Mouse (Mus musculus): ENCODE data around the gene Gpr141. TPM values are rescaled to one million over a fixed set of nuclear protein-coding genes. Genes with fewer than 3 reads are reported as not detected.
A peak's percentile ranks its signal among the peaks of the same experiment; 100 is the strongest.
"Not testable (repeated sequence)": the region's sequence is repeated elsewhere in the genome, so short reads cannot be mapped to it uniquely, and the experiment has no call there.

Gpr141 gene
- total RNA-seq (2014; fragmentation: Nextera tagmentation) (1.4 TPM in 1 of 2 replicates, not detected in the other), total RNA-seq (2017) (0.27 and 1.0 TPM in 2 replicates)

- ATAC-seq (replicated peaks; ENCODE audit: low FRiP score, low TSS enrichment, poor library complexity, severe bottlenecking): no peak
Measured at GRCm38 (mm10) chr13:19824071-19824470, at the start of gene Gpr141. Gpr141 (minus strand) TSS chr13:19824257.

GRCm38 (mm10) chr13:19864241-19864640 lies 40.2 kb upstream of the Gpr141 start:
- ATAC-seq (replicated peaks; ENCODE audit: low FRiP score, low TSS enrichment, poor library complexity, severe bottlenecking): no peak

DNA sequence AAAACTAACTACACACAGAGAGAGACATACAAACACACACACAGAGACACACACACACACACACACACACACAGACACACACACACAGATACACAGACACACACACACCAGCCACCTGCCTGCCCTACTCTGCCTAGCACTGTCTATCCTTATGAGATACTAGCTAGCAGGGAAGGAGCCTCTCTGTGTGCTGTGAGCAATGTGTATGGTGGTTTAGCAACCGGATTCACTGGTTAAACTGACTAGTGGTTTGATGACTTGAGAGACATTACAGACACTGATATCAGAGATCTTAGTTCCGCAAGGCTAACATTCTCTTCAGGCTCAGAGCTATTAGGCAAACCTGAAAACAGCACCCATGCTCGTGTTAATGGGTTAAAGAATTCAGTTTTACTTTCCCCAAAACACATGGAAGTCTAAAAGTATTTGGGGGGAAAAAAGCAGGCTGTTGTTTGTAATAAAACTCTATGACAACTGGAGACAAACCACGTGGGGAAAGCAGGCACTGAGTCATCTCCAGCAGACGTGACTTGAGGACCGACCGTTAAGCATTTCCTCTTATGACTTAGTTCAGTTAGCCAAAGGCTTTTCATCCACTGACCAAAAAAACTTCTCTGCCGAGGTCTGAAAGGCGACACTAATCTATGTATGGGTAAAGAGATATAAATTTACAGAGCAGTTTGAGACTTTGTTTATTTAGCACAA lies 30.7 kb upstream of the Gpr141 start:
- peak; percentile 70; the same call in 1 of the 2 replicates for ATAC-seq (replicated peaks; ENCODE audit: low FRiP score, low TSS enrichment, poor library complexity, severe bottlenecking)

- ATAC-seq (replicated peaks; ENCODE audit: low FRiP score, low TSS enrichment, poor library complexity, severe bottlenecking): no peak
Measured at GRCm38 (mm10) chr13:19854049-19854448, 30.0 kb upstream of the Gpr141 start.

- no peak for ATAC-seq (replicated peaks; ENCODE audit: low FRiP score, low TSS enrichment, poor library complexity, severe bottlenecking)
Measured at GRCm38 (mm10) chr13:19843448-19843847, 19.4 kb upstream of the Gpr141 start.

DNA sequence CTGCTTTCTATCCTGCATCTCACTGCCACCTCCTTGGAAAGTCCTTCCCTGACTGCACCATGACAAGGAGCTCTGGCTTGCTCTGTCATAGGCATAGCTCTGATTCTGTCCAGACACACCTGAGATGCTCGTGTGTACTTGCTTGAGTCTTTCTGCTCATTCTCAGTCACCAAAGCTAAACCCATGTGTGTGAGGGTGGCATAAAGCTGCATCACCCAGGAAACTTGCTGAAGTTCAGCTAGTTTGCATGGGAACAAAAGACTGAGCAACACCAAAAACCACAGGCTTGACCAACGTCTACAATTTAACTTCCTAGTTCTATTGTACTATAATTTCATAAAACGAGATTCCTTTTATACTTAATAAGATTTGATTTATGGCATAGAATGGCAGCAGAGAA lies 18.6 kb upstream of the Gpr141 start:
- no peak for ATAC-seq (replicated peaks; ENCODE audit: low FRiP score, low TSS enrichment, poor library complexity, severe bottlenecking)

GRCm38 (mm10) chr13:19841615-19842014 lies 17.6 kb upstream of the Gpr141 start:
- ATAC-seq (replicated peaks; ENCODE audit: low FRiP score, low TSS enrichment, poor library complexity, severe bottlenecking): no peak

- ATAC-seq (replicated peaks; ENCODE audit: low FRiP score, low TSS enrichment, poor library complexity, severe bottlenecking): no peak
Measured at GRCm38 (mm10) chr13:19840206-19840605, 16.1 kb upstream of the Gpr141 start.

- no peak for ATAC-seq (replicated peaks; ENCODE audit: low FRiP score, low TSS enrichment, poor library complexity, severe bottlenecking)
Measured at GRCm38 (mm10) chr13:19830560-19830959, 6.5 kb upstream of the Gpr141 start.

- ATAC-seq (replicated peaks; ENCODE audit: low FRiP score, low TSS enrichment, poor library complexity, severe bottlenecking): no peak
Measured at GRCm38 (mm10) chr13:19828095-19828494, 4.0 kb upstream of the Gpr141 start.

- ATAC-seq (replicated peaks; ENCODE audit: low FRiP score, low TSS enrichment, poor library complexity, severe bottlenecking): no peak
Measured at GRCm38 (mm10) chr13:19821639-19822038, 2.4 kb downstream of the Gpr141 start.

DNA sequence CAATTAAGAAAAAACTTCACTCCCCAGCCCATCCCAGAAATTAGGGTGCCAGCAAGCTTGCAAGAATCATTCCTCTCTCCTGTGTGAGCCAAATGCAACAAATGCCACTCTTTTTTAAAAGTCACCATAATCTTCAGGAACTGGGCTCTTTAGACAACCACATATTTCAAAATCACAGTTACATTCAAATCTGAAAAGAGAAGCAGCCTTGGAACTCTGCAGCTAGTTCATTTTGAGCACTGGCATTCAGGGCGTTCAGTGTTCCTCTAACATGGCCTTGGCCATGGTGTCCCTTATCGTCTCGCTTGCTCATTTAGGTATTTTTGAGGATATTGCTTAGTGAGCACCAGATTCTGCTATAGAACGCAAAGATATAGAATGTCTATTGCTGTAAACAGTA lies 4.1 kb downstream of the Gpr141 start:
- ATAC-seq (replicated peaks; ENCODE audit: low FRiP score, low TSS enrichment, poor library complexity, severe bottlenecking): no peak

GRCm38 (mm10) chr13:19819243-19819642 lies 4.8 kb downstream of the Gpr141 start:
- no peak for ATAC-seq (replicated peaks; ENCODE audit: low FRiP score, low TSS enrichment, poor library complexity, severe bottlenecking)

DNA sequence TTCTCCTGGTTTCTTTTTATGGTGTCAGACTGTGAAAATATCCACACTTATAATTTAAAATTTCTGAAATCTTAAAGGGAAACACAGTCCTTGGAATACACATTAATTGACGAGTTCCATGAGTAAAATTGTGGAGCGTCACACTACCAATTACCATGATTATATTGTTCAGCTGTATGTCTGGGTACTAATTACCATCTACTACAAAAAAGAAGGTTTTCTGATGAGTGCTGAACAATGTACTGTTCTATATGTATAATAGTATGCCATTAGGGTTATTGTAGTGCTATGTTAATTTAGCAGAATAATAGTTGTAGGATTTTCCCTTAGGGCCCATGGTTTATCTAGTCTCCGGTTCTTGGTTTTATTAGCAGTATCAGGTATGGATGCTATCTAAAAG lies 29.1 kb downstream of the Gpr141 start:
- no peak for ATAC-seq (replicated peaks; ENCODE audit: low FRiP score, low TSS enrichment, poor library complexity, severe bottlenecking)

DNA sequence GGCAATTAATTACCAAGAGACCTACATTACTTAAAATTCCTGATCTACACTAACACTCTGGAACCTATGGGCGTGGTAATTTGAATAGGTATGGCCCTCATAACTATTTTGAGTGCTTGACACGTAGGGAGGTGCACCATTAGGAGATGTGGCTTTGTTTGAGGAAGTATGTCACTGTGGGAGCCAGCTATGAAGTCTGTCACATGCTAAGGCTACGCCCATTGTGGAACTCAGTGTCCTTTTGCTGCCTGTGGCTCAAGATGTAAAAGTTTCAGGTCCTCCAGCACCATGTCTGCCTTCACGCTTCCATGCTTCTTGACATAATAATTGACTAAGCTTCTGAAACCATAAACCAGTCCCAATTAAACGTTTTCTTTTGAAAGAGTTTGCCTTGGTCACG lies 29.6 kb downstream of the Gpr141 start:
- ATAC-seq (replicated peaks; ENCODE audit: low FRiP score, low TSS enrichment, poor library complexity, severe bottlenecking): no peak

GRCm38 (mm10) chr13:19793761-19794160 lies 30.3 kb downstream of the Gpr141 start:
- no peak for ATAC-seq (replicated peaks; ENCODE audit: low FRiP score, low TSS enrichment, poor library complexity, severe bottlenecking)

- ATAC-seq (replicated peaks; ENCODE audit: low FRiP score, low TSS enrichment, poor library complexity, severe bottlenecking): not testable (repeated sequence)
Measured at GRCm38 (mm10) chr13:19787946-19788345, 36.1 kb downstream of the Gpr141 start.

DNA sequence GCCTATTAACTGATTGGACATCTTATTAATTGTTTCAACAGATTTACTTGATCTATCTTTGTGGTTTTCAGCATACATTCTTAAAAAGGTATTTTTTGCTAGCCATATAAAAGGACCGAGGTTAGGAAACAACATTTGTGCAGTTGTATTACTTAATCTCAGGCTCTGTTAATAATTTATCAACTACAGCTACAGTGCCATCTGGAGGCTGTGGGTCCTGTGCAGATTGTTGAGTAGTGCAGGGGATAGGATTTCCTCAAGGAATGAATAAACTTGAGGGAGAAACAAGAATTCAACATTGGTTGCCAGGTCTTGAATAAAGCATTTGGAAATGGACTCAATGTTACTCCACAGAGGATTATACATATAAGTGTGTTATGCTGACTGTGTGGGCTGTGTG lies 53.9 kb downstream of the Gpr141 start:
- ATAC-seq (replicated peaks; ENCODE audit: low FRiP score, low TSS enrichment, poor library complexity, severe bottlenecking): no peak

GRCm38 (mm10) chr13:19767202-19767601 lies 56.9 kb downstream of the Gpr141 start:
- ATAC-seq (replicated peaks; ENCODE audit: low FRiP score, low TSS enrichment, poor library complexity, severe bottlenecking): no peak

DNA sequence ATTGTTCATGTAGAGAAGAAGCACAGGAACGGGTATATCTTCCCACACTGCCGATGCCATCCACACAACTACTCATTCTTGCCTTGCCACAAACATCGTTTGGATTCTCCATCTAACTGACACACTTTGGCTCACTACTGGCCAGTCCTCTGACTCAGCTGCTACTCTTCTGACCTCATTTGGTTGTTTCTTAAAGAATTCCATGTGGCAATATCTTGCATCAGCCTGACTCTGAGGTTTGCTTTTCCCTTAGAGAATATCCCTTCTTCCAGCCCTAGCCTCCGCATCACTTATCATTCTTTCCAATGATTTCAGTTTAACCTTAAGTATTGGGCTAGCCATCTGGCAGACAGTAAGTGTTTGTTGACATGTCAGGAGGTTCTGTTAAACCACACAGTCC lies 59.8 kb downstream of the Gpr141 start:
- ATAC-seq (replicated peaks; ENCODE audit: low FRiP score, low TSS enrichment, poor library complexity, severe bottlenecking): no peak

GRCm38 (mm10) chr13:19763211-19763610 lies 60.8 kb downstream of the Gpr141 start:
- ATAC-seq (replicated peaks; ENCODE audit: low FRiP score, low TSS enrichment, poor library complexity, severe bottlenecking): no peak

DNA sequence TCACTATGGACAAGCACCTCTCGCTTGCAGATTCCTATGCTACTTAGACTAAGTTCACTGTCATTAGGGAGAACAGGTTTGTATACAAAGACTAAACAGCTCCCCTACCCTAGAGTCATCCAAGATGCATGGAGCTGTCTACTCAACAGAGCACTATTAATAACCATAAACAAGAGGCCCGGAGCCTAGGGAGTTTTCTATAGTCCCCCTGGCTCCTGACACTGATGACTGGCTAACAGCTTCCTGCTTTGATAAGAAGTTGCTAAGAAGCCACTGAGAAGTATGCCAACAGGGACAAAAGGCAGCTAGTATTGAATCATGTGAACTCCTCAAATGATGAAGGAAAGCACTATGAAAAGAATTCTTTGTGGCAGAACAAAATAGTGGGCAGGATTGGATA lies 78.3 kb downstream of the Gpr141 start:
- ATAC-seq (replicated peaks; ENCODE audit: low FRiP score, low TSS enrichment, poor library complexity, severe bottlenecking): no peak

Data from megakaryocyte-erythroid progenitor cell, adult 5-6 weeks (primary cell).